Mouse (Mus musculus) kidney, embryonic 14.5 days (tissue): ENCODE measurements around the gene Zfp385c. TPM values are rescaled to one million over a fixed set of nuclear protein-coding genes. Genes with fewer than 3 reads are reported as not detected.
A peak's percentile ranks its signal among the peaks of the same experiment; 100 is the strongest.

Experiments used
- ATAC-seq: fragments of 200-750 bp; cut with Nextera tagmentation; 2 replicates; pipeline ENCODE4 v1.8.0; 2017; ENCODE audit warnings: moderate number of reproducible peaks, mild to moderate bottlenecking, moderate TSS enrichment, moderate library complexity; ENCODE audit not compliant: low FRiP score, low TSS enrichment
- H3K27ac ChIP-seq: fragments of 300-500 bp; sonication (generic); 2 replicates; pipeline ENCODE4 v1.5.1; 2014; ENCODE audit warnings: low read depth, mild to moderate bottlenecking, low read length, moderate library complexity, mixed read lengths
- H3K27me3 ChIP-seq: fragments of 300-500 bp; sonication (generic); 2 replicates; pipeline ENCODE4 v1.6.1; 2014; ENCODE audit warnings: mild to moderate bottlenecking, low read length; ENCODE audit not compliant: control insufficient read depth, insufficient read depth
- H3K36me3 ChIP-seq: fragments of 300-500 bp; sonication (generic); 2 replicates; pipeline ENCODE4 v1.6.1; 2014; ENCODE audit warnings: low read length, mixed read lengths; ENCODE audit not compliant: control insufficient read depth, insufficient read depth
- H3K4me1 ChIP-seq: fragments of 300-500 bp; sonication (generic); 2 replicates; pipeline ENCODE4 v1.6.1; 2014; ENCODE audit warnings: low read length, mixed read lengths; ENCODE audit not compliant: control insufficient read depth, insufficient read depth
- H3K4me2 ChIP-seq: fragments of 300-500 bp; sonication (generic); replicated peaks from 2 replicates; pipeline ENCODE4 v1.6.1; 2014; ENCODE audit warnings: low read depth, mild to moderate bottlenecking, low read length
- H3K4me3 ChIP-seq: fragments of 300-500 bp; sonication (generic); 2 replicates; pipeline ENCODE4 v1.5.1; 2014; ENCODE audit warnings: mild to moderate bottlenecking, low read length
- H3K9ac ChIP-seq: fragments of 300-500 bp; sonication (generic); 2 replicates; pipeline ENCODE4 v1.6.1; 2014; ENCODE audit warnings: low read depth, mild to moderate bottlenecking, low read length, moderate library complexity
- H3K9me3 ChIP-seq: fragments of 300-500 bp; sonication (generic); 2 replicates; pipeline ENCODE4 v1.6.1; 2016; ENCODE audit warnings: low read length; ENCODE audit not compliant: control insufficient read depth
- WGBS: fragments of 180-500 bp; shearing (Covaris S2); extraction: QIAGEN DNeasy Blood & Tissue Kit; methylation state at CpG from one replicate; pipeline ENCODE4 v1.1.7; 2014; 5-methylcytosine and 5-hydroxymethylcytosine counted together
- polyA plus RNA-seq: library from polyadenylated mRNA; unstranded; fragments of >200 nt; fragmentation: Nextera tagmentation; extraction: Ambion mirVana; gene quantifications from 2 replicates; pipeline ENCODE4 v1.2.1, GENCODE M21; 2014

Zfp385c gene
- polyA plus RNA-seq, 1 experiment from 2014 or later: 0.50 TPM

- no peak overlapping the region for H3K9ac ChIP-seq
- no peak overlapping the region for H3K4me3 ChIP-seq
- H3K27ac ChIP-seq: no peak overlapping the region
- no peaks in the 10 kb centered on the region for H3K9me3 ChIP-seq
- peaks cover 43% of the 10 kb centered on the region for H3K36me3 ChIP-seq
- peaks cover 17% of the 10 kb centered on the region for H3K4me1 ChIP-seq
- H3K4me2 ChIP-seq: no peak overlapping the region
- WGBS: 75% methylated on average over 5 of the region's 5 CpGs
- H3K27me3 ChIP-seq: no peaks in the 10 kb centered on the region
- ATAC-seq: no peak
These were observed 28.1 kb upstream of the Zfp385c start for GRCm38 (mm10) chr11:100720345-100720744.

GRCm38 (mm10) chr11:100719893-100720292 is 27.6 kb upstream of the Zfp385c start:
- Histone ChIP-seq H3K36me3 (peaks cover 47% of the 10 kb centered on the region), H3K27me3 (no peaks in the 10 kb centered on the region), H3K4me2 (no peak overlapping the region), H3K4me1 (peaks cover 12% of the 10 kb centered on the region), H3K27ac (no peak overlapping the region), H3K9ac (no peak overlapping the region), H3K4me3 (no peak overlapping the region), H3K9me3 (no peaks in the 10 kb centered on the region)
- no peak for ATAC-seq
- WGBS: 82% methylated on average over 11 of the region's 11 CpGs

- no peak overlapping the region for H3K4me3 ChIP-seq
- no peaks in the 10 kb centered on the region for H3K9me3 ChIP-seq
- peaks cover 50% of the 10 kb centered on the region for H3K36me3 ChIP-seq
- H3K27me3 ChIP-seq: no peaks in the 10 kb centered on the region
- no peak overlapping the region for H3K9ac ChIP-seq
- ATAC-seq: no peak
- H3K27ac ChIP-seq: no peak overlapping the region
- peaks cover 11% of the 10 kb centered on the region for H3K4me1 ChIP-seq
- WGBS: 90% methylated on average over 3 of the region's 3 CpGs
- H3K4me2 ChIP-seq: no peak overlapping the region
These were observed 27.1 kb upstream of the Zfp385c start for GRCm38 (mm10) chr11:100719312-100719711.

GRCm38 (mm10) chr11:100718866-100719265 is 26.6 kb upstream of the Zfp385c start:
- H3K9me3 ChIP-seq: no peaks in the 10 kb centered on the region
- H3K27me3 ChIP-seq: no peaks in the 10 kb centered on the region
- peaks cover 50% of the 10 kb centered on the region for H3K36me3 ChIP-seq
- H3K4me1 ChIP-seq: peaks cover 15% of the 10 kb centered on the region
- H3K4me2 ChIP-seq: no peak overlapping the region
- no peak overlapping the region for H3K27ac ChIP-seq
- H3K4me3 ChIP-seq: no peak overlapping the region
- 90% methylated on average over 4 of the region's 4 CpGs for WGBS
- no peak overlapping the region for H3K9ac ChIP-seq
- ATAC-seq: no peak

GRCm38 (mm10) chr11:100718462-100718861 is 26.2 kb upstream of the Zfp385c start:
- Histone ChIP-seq H3K9me3 (no peaks in the 10 kb centered on the region), H3K36me3 (peaks cover 50% of the 10 kb centered on the region), H3K27ac (no peak overlapping the region), H3K4me1 (peaks cover 19% of the 10 kb centered on the region), H3K27me3 (no peaks in the 10 kb centered on the region), H3K9ac (no peak overlapping the region), H3K4me2 (no peak overlapping the region), H3K4me3 (no peak overlapping the region)
- WGBS: 92% methylated on average over 7 of the region's 7 CpGs
- ATAC-seq: no peak

- 88% methylated on average over 3 of the region's 3 CpGs for WGBS
- Histone ChIP-seq H3K27me3 (no peaks in the 10 kb centered on the region), H3K9me3 (no peaks in the 10 kb centered on the region), H3K4me1 (peaks cover 17% of the 10 kb centered on the region), H3K4me3 (no peak overlapping the region), H3K27ac (no peak overlapping the region), H3K9ac (no peak overlapping the region), H3K4me2 (no peak overlapping the region), H3K36me3 (peaks cover 50% of the 10 kb centered on the region)
- ATAC-seq: no peak
These were observed 24.4 kb upstream of the Zfp385c start for GRCm38 (mm10) chr11:100716649-100717048.

- Histone ChIP-seq H3K9ac (no peak overlapping the region), H3K27ac (no peak overlapping the region), H3K9me3 (no peaks in the 10 kb centered on the region), H3K27me3 (no peaks in the 10 kb centered on the region), H3K4me3 (no peak overlapping the region), H3K4me1 (peaks cover 28% of the 10 kb centered on the region), H3K36me3 (peaks cover 56% of the 10 kb centered on the region), H3K4me2 (no peak overlapping the region)
- WGBS: 92% methylated on average over 6 of the region's 6 CpGs
- ATAC-seq: no peak
These were observed 22.7 kb upstream of the Zfp385c start for GRCm38 (mm10) chr11:100714948-100715347.

GRCm38 (mm10) chr11:100714534-100714915 is 22.3 kb upstream of the Zfp385c start:
- 35% methylated on average over 6 of the region's 6 CpGs for WGBS
- Histone ChIP-seq H3K9ac (no peak overlapping the region), H3K4me1 (peaks cover 28% of the 10 kb centered on the region), H3K9me3 (no peaks in the 10 kb centered on the region), H3K36me3 (peaks cover 56% of the 10 kb centered on the region), H3K4me3 (no peak overlapping the region), H3K27me3 (no peaks in the 10 kb centered on the region), H3K27ac (peak overlapping the region; percentile 67), H3K4me2 (peak overlapping the region; percentile 58)
- ATAC-seq: no peak

- ATAC-seq: peak; percentile 6; the same call in 1 of the 2 replicates
- Histone ChIP-seq H3K27me3 (no peaks in the 10 kb centered on the region), H3K9ac (peak within 1 kb of the TSS; percentile 50; the same call in 1 of the 2 replicates), H3K4me2 (peak within 1 kb of the TSS; percentile 58), H3K36me3 (peaks cover 56% of the 10 kb centered on the region), H3K4me1 (peaks cover 28% of the 10 kb centered on the region), H3K27ac (peak within 1 kb of the TSS; percentile 67), H3K4me3 (peak within 1 kb of the TSS; percentile 29), H3K9me3 (no peaks in the 10 kb centered on the region)
- WGBS: 3% methylated on average over 38 of the region's 38 CpGs
These were observed 21.7 kb upstream of the Zfp385c start, which contains the start of gene Hspb9 for GRCm38 (mm10) chr11:100713735-100714533. Hspb9 (plus strand) TSS chr11:100713850.
